Mouse (Mus musculus) erythroblast, embryonic 14.5 days (primary cell): ENCODE data around the gene Galt.

Source experiments
- GATA1 ChIP-seq: IDR thresholded peaks from 2 replicates; pipeline ENCODE4 v1.6.1; 2012; ENCODE audit warnings: low read length, inconsistent platforms, mixed read lengths
- TAL1 ChIP-seq: IDR thresholded peaks from 3 replicates; pipeline ENCODE4 v1.6.1; 2012; ENCODE audit warnings: low read length, inconsistent platforms, mixed read lengths

GRCm38 (mm10) chr4:41741158-41741560 lies 13.9 kb upstream of the Galt start:
- no peak for TF ChIP-seq GATA1
- TF ChIP-seq TAL1 = no peak
